Mouse (Mus musculus) cerebellum, adult 11-12 months (tissue): ENCODE results near the gene Olfr729.

Source experiments
- DNase-seq: peaks from one replicate; pipeline ENCODE4 v3.0.0; 2022

Olfr729 gene

DNA sequence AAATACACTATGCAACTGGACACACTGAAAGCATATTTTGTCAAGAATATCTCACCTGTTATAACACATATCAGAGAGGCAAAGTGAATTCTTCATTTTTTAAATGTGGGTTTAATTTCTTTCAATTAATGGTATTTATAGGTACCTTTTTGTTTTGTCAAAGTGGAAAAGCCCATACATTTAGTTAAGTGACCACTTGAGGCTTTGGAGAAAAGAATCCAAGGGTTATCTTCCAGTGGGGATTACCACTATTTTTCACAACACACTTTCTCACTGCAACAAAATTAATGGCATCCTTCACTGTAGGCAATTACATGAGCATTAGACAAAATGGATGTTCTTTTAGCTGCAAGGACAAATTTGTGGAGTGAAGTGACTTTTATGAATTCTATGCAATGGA is at the start of gene Olfr729:
Gene Olfr729 (minus strand): TSS at position 101 of the 400 bp plus-strand sequence.
- DNase-seq: no peak

DNA sequence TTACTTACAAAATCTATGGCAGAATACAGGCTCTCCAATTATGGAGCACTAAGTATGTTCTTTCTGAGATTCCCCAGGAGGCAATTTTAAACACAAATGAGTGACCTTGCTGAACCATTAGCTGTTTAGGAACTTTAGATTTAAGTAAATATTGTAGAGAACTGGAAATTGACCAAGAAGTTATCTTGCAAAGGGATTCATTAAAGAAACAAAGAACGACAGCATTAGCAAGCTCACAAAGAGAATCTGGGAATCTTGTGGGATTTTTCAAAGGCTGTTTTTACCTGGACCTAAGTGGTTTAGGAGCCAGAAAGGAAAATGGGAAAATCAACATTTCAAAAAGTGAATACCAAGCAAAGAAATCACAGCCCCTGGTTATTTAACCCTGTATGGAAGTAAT is 35.4 kb upstream of the Olfr729 start, which contains the start of gene Olfr730:
Gene Olfr730 (minus strand): TSS at position 101 of the 400 bp plus-strand sequence.
- DNase-seq: no peak

DNA sequence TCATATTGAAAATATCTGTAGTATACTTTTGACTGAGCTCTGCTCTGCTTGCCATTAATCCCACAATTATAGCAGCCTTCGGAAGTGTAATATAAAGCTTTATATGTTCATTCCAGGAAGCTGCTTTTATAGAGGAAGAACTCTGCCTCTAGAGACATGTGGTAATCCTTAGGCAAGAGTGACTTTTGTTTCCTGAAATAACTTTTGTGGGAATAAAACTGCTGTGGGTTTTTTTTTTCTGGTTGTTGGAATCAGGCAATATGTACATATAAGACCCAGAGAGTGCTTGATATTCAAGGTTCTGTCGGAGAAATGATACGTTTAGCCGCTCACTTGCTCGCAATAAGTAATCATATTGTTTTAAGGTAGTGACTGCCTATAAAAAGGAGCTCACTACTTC is 10.1 kb downstream of the Olfr729 start, which contains the start of gene Olfr728:
Gene Olfr728 (minus strand): TSS at position 101 of the 400 bp plus-strand sequence.
- no peak for DNase-seq

DNA sequence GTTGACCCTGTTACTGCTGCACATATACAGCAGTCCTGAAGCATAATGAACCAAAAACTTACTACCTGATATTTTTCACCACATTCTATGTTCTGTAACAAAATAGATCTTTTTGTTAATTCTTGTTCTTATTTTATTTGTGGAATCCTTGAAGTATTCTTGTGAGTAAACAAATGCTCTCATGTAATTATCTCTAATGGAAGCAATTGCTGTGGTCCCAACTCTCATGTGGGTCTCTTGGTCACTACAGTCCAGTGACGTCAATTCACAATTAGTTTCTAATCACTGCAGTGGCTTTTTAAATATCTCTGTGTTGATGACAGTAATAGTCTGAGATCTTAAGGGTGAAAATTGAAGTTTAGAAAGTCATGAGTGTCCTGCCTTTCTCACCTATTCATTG is 29.8 kb downstream of the Olfr729 start, which contains the start of gene Olfr727:
Gene Olfr727 (plus strand): TSS at position 301 of the 400 bp plus-strand sequence.
- DNase-seq: no peak
